Mouse (Mus musculus) G1E (cell line): ENCODE measurements around the gene Dut.

ENCODE experiments used
- CTCF ChIP-seq: IDR thresholded peaks from 2 replicates; pipeline ENCODE4 v1.5.1; 2012; ENCODE audit warnings: low read depth, low read length, inconsistent platforms, mixed read lengths
- GATA1 ChIP-seq: IDR thresholded peaks from 2 replicates; pipeline ENCODE4 v1.6.1; 2012; ENCODE audit warnings: borderline replicate concordance, low read length, inconsistent platforms, mixed read lengths
- GATA2 ChIP-seq: IDR thresholded peaks from 2 replicates; pipeline ENCODE4 v1.6.1; 2012; ENCODE audit warnings: low read depth, low read length, inconsistent platforms, borderline replicate concordance
- POLR2AphosphoS5 ChIP-seq: IDR thresholded peaks from 2 replicates; pipeline ENCODE4 v1.6.1; 2012; ENCODE audit warnings: low read depth, low read length, inconsistent platforms; ENCODE audit not compliant: insufficient replicate concordance
- TAL1 ChIP-seq: conservative IDR thresholded peaks from 2 replicates; pipeline ENCODE4 v1.6.1; 2012; ENCODE audit warnings: low read depth, low read length, inconsistent platforms, mixed read lengths

DNA sequence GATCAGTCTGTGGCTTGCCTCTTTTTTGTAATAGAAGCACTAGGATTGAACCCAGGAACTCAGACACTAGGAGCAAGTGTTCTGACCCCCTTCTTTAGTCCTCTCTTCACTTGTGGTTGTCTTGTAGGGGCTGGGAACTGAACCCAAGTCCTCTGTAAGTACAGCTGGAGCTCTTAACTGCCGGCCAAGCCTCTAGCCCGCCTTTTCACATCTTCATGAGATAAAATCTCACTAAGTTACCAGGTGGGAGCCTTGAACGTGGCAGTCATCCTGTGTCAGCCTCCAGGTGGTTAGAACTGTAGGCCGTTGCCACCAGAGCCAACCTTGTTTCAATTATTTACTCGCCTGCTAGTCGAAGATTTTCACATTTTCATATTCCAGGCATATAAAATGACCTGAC lies 6.7 kb downstream of the Dut start:
- no peak for TF ChIP-seq CTCF
- TF ChIP-seq POLR2AphosphoS5 = no peak
- TF ChIP-seq TAL1 = no peak
- no peak for TF ChIP-seq GATA1
- no peak for TF ChIP-seq GATA2
